Comparison of ENCODE assay signal across 1 mouse cellular context in the genomic region with DNA sequence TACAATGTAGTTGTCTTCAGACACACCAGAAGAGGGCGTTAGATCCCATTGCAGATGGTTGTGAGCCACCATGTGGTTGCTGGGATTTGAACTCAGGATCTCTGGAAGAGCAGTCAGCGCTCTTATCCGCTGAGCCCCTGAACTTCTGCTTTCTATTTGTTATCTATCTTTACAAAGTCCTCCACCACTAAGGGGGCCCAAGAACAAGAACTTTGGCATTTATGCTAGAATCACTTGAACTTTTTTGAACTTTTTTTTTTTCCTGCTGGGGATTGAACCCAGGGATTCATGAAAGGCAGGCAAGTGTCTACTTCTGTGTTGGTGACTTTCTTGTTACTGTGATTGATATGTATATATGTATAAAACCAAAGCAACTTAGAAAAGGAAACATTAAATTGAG.
TF ChIP-seq lines count a peak whose summit lies in the region.

No protein-coding gene starts in this region.

TF ChIP-seq in CH12.LX, 34 proteins besides CTCF, POLR2A, EP300 and RAD21:
- TF ChIP-seq NELFE (IDR thresholded peaks at IDR 0.05; ENCODE audit: low read depth, low read length): no peak
- TF ChIP-seq JUND (conservative IDR thresholded peaks at IDR 0.05; ENCODE audit: low read depth, low read length): no peak
- no peak for TF ChIP-seq PAX5 (IDR thresholded peaks at IDR 0.05; ENCODE audit: low read length)
- TF ChIP-seq MAX (IDR thresholded peaks at IDR 0.05; ENCODE audit: low read length): no peak
- TF ChIP-seq ZC3H11A (IDR thresholded peaks at IDR 0.05; ENCODE audit: low read depth, low read length): no peak
- no peak for TF ChIP-seq USF1 (IDR thresholded peaks at IDR 0.05; ENCODE audit: low read depth, low read length)
- TF ChIP-seq HCFC1 (IDR thresholded peaks at IDR 0.05; ENCODE audit: low read depth, low read length): no peak
- no peak for TF ChIP-seq MAFK (IDR thresholded peaks at IDR 0.05; ENCODE audit: insufficient replicate concordance, low read length)
- no peak for TF ChIP-seq GABPA (IDR thresholded peaks at IDR 0.05; ENCODE audit: insufficient replicate concordance, low read depth, low read length)
- TF ChIP-seq TCF12 (IDR thresholded peaks at IDR 0.05; ENCODE audit: low read depth, low read length): no peak
- no peak for TF ChIP-seq POLR2AphosphoS2 (IDR thresholded peaks at IDR 0.05; ENCODE audit: low read depth, low read length)
- TF ChIP-seq MEF2A (IDR thresholded peaks at IDR 0.05; ENCODE audit: borderline replicate concordance, low read depth, low read length): no peak
- TF ChIP-seq ZMIZ1 (IDR thresholded peaks at IDR 0.05; ENCODE audit: low read depth, low read length): no peak
- no peak for TF ChIP-seq NRF1 (IDR thresholded peaks at IDR 0.05; ENCODE audit: low read depth, low read length)
- TF ChIP-seq UBTF (IDR thresholded peaks at IDR 0.05; ENCODE audit: low read depth, low read length): no peak
